11 mouse cellular contexts compared by ENCODE assay signal in the genomic region with DNA sequence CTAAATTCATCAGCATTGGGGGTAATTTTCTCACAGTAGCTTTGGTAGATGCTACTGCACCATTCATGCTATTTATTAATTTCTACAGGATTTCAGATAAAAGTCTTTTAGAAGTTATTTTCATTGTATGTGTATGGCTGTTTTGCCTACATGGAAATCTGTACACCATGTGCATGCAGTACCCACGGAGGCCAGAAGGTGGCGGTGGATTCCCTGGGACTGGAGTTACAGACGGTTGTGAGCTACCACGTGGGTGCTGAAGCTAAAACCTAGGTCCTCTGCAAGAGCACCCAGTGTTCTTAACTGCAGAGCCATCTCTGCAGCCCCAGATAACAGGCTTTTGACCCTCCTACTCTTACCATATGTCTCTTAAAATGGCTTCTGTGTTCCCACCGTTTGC.
DNase-seq lines count a peak whose midpoint lies in the region; ATAC-seq lines count a peak whose summit lies in the region.
"Had no signal": no experiment of that assay in that cellular context is flagged by ENCODE, and none has a peak within 500 bp of the region (broad histone marks: within the 10 kb centered on the region; RNA-seq: fewer than 3 reads in every experiment).

No protein-coding gene starts in this region.

- H3K4me3 ChIP-seq in intestine, embryonic 14.5 days (ENCODE audit: low read depth, low read length) = no peak overlapping the region
- H3K4me3 ChIP-seq in intestine, embryonic 15.5 days (replicated peaks) = no peak overlapping the region
- no peak overlapping the region for H3K4me3 ChIP-seq in midbrain, embryonic 11.5 days (ENCODE audit: low read depth, low read length)
- H3K4me3 ChIP-seq in midbrain, embryonic 10.5 days = no peak overlapping the region
- H3K4me3 ChIP-seq: erythroblast, embryonic 14.5 days; hindbrain, embryonic 12.5 days; neural tube, embryonic 12.5 days had no signal

- 56% methylated on average over 5 of the region's 5 CpGs for WGBS in intestine, embryonic 14.5 days
- WGBS in intestine, embryonic 15.5 days = 45% methylated on average over 5 of the region's 5 CpGs
- WGBS in midbrain, embryonic 11.5 days = 41% methylated on average over 5 of the region's 5 CpGs
- WGBS in midbrain, embryonic 10.5 days = 44% methylated on average over 5 of the region's 5 CpGs

- H3K4me1 ChIP-seq in intestine, embryonic 14.5 days (replicated peaks; ENCODE audit: control insufficient read depth, insufficient read depth, low read length) = no peaks in the 10 kb centered on the region
- H3K4me1 ChIP-seq in intestine, embryonic 15.5 days (replicated peaks) = no peaks in the 10 kb centered on the region
- no peaks in the 10 kb centered on the region for H3K4me1 ChIP-seq in midbrain, embryonic 11.5 days (ENCODE audit: control insufficient read depth, insufficient read depth, low read length)
- H3K4me1 ChIP-seq in midbrain, embryonic 10.5 days = no peaks in the 10 kb centered on the region
- H3K4me1 ChIP-seq: hindbrain, embryonic 12.5 days; neural tube, embryonic 12.5 days had no signal

- no peaks in the 10 kb centered on the region for H3K36me3 ChIP-seq in intestine, embryonic 14.5 days (ENCODE audit: control insufficient read depth, insufficient read depth, low read length)
- H3K36me3 ChIP-seq in intestine, embryonic 15.5 days = no peaks in the 10 kb centered on the region
- no peaks in the 10 kb centered on the region for H3K36me3 ChIP-seq in midbrain, embryonic 11.5 days (ENCODE audit: control insufficient read depth, insufficient read depth, low read length)
- H3K36me3 ChIP-seq in midbrain, embryonic 10.5 days = no peaks in the 10 kb centered on the region
- H3K36me3 ChIP-seq: hindbrain, embryonic 12.5 days; neural tube, embryonic 12.5 days had no signal

- H3K9me3 ChIP-seq in intestine, embryonic 14.5 days (ENCODE audit: control insufficient read depth, low read length) = 0 out of 2 replicates have a peak, but pooled peaks cover 3% of the 10 kb centered on the region
- H3K9me3 ChIP-seq in intestine, embryonic 15.5 days = no peaks in the 10 kb centered on the region
- H3K9me3 ChIP-seq in midbrain, embryonic 11.5 days (ENCODE audit: control insufficient read depth, low read length) = no peaks in the 10 kb centered on the region
- no peaks in the 10 kb centered on the region; the same call in 1 of the 2 replicates for H3K9me3 ChIP-seq in midbrain, embryonic 10.5 days (replicated peaks)
- H3K9me3 ChIP-seq: neural tube, embryonic 12.5 days had no signal

- no peak overlapping the region for H3K27ac ChIP-seq in intestine, embryonic 14.5 days (ENCODE audit: low read depth)
- no peak overlapping the region for H3K27ac ChIP-seq in intestine, embryonic 15.5 days
- H3K27ac ChIP-seq in midbrain, embryonic 11.5 days (ENCODE audit: low read depth, low read length) = no peak overlapping the region
- no peak overlapping the region for H3K27ac ChIP-seq in midbrain, embryonic 10.5 days (replicated peaks)
- H3K27ac ChIP-seq: hindbrain, embryonic 12.5 days; neural tube, embryonic 12.5 days had no signal

- no peak overlapping the region for H3K9ac ChIP-seq in intestine, embryonic 14.5 days (ENCODE audit: low read length)
- H3K9ac ChIP-seq in intestine, embryonic 15.5 days = no peak overlapping the region
- H3K9ac ChIP-seq in midbrain, embryonic 11.5 days (ENCODE audit: low read length) = no peak overlapping the region
- H3K9ac ChIP-seq: hindbrain, embryonic 12.5 days; neural tube, embryonic 12.5 days had no signal

- H3K27me3 ChIP-seq in intestine, embryonic 14.5 days (replicated peaks; ENCODE audit: control insufficient read depth, insufficient read depth, low read length) = no peaks in the 10 kb centered on the region
- no peaks in the 10 kb centered on the region for H3K27me3 ChIP-seq in intestine, embryonic 15.5 days (replicated peaks)
- H3K27me3 ChIP-seq in midbrain, embryonic 11.5 days (ENCODE audit: control insufficient read depth, insufficient read depth, low read length) = no peaks in the 10 kb centered on the region
- no peaks in the 10 kb centered on the region for H3K27me3 ChIP-seq in midbrain, embryonic 10.5 days (ENCODE audit: low read depth, poor library complexity, severe bottlenecking)
- H3K27me3 ChIP-seq: hindbrain, embryonic 12.5 days; neural tube, embryonic 12.5 days had no signal

- no peak for ATAC-seq in intestine, embryonic 14.5 days (replicated peaks; ENCODE audit: low FRiP score, low TSS enrichment, low read depth)
- ATAC-seq in intestine, embryonic 15.5 days = no peak
- no peak for ATAC-seq in midbrain, embryonic 11.5 days (ENCODE audit: low FRiP score)

- peak; percentile 61 for DNase-seq in intestine, embryonic 14.5 days (ENCODE audit: low spot score)
- peak; percentile 87 for DNase-seq in midbrain, embryonic 11.5 days (ENCODE audit: low spot score, missing footprints)
- DNase-seq in midbrain, embryonic 10.5 days (ENCODE audit: low spot score) = no peak
- DNase-seq in WW6 (ENCODE audit: low read depth, low spot score) = peak; percentile 5
- peak; percentile 27 for DNase-seq in retina, postnatal 1 day
- DNase-seq in spleen, postnatal 14 days (ENCODE audit: low spot score in 2 of 2) = no peak
- DNase-seq: gastrocnemius, postnatal 36 days had no signal

- H3K4me2 ChIP-seq in intestine, embryonic 14.5 days (ENCODE audit: low read length) = no peak overlapping the region
- H3K4me2 ChIP-seq in intestine, embryonic 15.5 days (replicated peaks) = no peak overlapping the region
- H3K4me2 ChIP-seq in midbrain, embryonic 11.5 days = no peak overlapping the region
- H3K4me2 ChIP-seq: hindbrain, embryonic 12.5 days; neural tube, embryonic 12.5 days had no signal

Comparison
In these comparisons a context has a peak if more than half of its experiments do, and no peak if none do; other contexts are left out.
1. DNase-seq: peak in intestine, embryonic 14.5 days (single experiment), midbrain, embryonic 11.5 days (single experiment), WW6 (single experiment) and retina, postnatal 1 day (single experiment); none in midbrain, embryonic 10.5 days (single experiment) and spleen, postnatal 14 days (0 of 2).